Mouse (Mus musculus) embryonic facial prominence, embryonic 11.5 days (tissue): ENCODE measurements around the gene Nes. TPM values are rescaled to one million over a fixed set of nuclear protein-coding genes. Genes with fewer than 3 reads are reported as not detected.
A peak's percentile ranks its signal among the peaks of the same experiment; 100 is the strongest.

Experiments used
- ATAC-seq: fragments of 200-750 bp; cut with Nextera tagmentation; replicated peaks from 2 replicates; pipeline ENCODE4 v1.8.0; 2017; ENCODE audit warnings: low read depth; ENCODE audit not compliant: insufficient number of reproducible peaks, low FRiP score, low TSS enrichment
- DNase-seq: peaks from one replicate; pipeline ENCODE4 v3.0.0-alpha.2; 2015; ENCODE audit warnings: low spot score
- H3K27ac ChIP-seq: fragments of 300-500 bp; sonication (generic); replicated peaks from 2 replicates; pipeline ENCODE4 v1.5.1; 2014; ENCODE audit warnings: mild to moderate bottlenecking, low read depth, low read length, control low read depth
- H3K27me3 ChIP-seq: fragments of 300-500 bp; sonication (generic); 2 replicates; pipeline ENCODE4 v1.6.1; 2014; ENCODE audit warnings: mild to moderate bottlenecking, low read length, moderate library complexity, mixed read lengths; ENCODE audit not compliant: control insufficient read depth, insufficient read depth
- H3K36me3 ChIP-seq: fragments of 300-500 bp; sonication (generic); replicated peaks from 2 replicates; pipeline ENCODE4 v1.6.1; 2014; ENCODE audit warnings: low read depth, mild to moderate bottlenecking, low read length, moderate library complexity, mixed read lengths; ENCODE audit not compliant: control insufficient read depth, insufficient read depth
- H3K4me1 ChIP-seq: fragments of 300-500 bp; sonication (generic); 2 replicates; pipeline ENCODE4 v1.6.1; 2014; ENCODE audit warnings: low read length, mixed read lengths; ENCODE audit not compliant: control insufficient read depth, insufficient read depth
- H3K4me2 ChIP-seq: fragments of 300-500 bp; sonication (generic); 2 replicates; pipeline ENCODE4 v1.6.1; 2014; ENCODE audit warnings: low read depth, mild to moderate bottlenecking, control low read depth, low read length, moderate library complexity
- H3K4me3 ChIP-seq: fragments of 300-500 bp; sonication (generic); 2 replicates; pipeline ENCODE4 v1.5.1; 2014; ENCODE audit warnings: low read depth, low read length, control low read depth
- H3K9ac ChIP-seq: fragments of 300-500 bp; sonication (generic); replicated peaks from 2 replicates; pipeline ENCODE4 v1.6.1; 2014; ENCODE audit warnings: mild to moderate bottlenecking, control low read depth, low read length
- H3K9me3 ChIP-seq: fragments of 300-500 bp; sonication (generic); replicated peaks from 2 replicates; pipeline ENCODE4 v1.6.1; 2016; ENCODE audit warnings: mild to moderate bottlenecking, low read length, inconsistent platforms, mixed read lengths; ENCODE audit not compliant: control insufficient read depth
- WGBS: fragments of 180-500 bp; shearing (Covaris S2); extraction: QIAGEN DNeasy Blood & Tissue Kit; methylation state at CpG from one replicate; pipeline ENCODE4 v1.1.7; 2014; 5-methylcytosine and 5-hydroxymethylcytosine counted together
- polyA plus RNA-seq: library from polyadenylated mRNA; unstranded; fragments of >200 nt; fragmentation: Nextera tagmentation; extraction: Ambion mirVana; gene quantifications from 2 replicates; pipeline ENCODE4 v1.2.1, GENCODE M21; 2014

The Nes gene
- polyA plus RNA-seq, 1 experiment from 2014 or later, result 16.2 TPM

DNA sequence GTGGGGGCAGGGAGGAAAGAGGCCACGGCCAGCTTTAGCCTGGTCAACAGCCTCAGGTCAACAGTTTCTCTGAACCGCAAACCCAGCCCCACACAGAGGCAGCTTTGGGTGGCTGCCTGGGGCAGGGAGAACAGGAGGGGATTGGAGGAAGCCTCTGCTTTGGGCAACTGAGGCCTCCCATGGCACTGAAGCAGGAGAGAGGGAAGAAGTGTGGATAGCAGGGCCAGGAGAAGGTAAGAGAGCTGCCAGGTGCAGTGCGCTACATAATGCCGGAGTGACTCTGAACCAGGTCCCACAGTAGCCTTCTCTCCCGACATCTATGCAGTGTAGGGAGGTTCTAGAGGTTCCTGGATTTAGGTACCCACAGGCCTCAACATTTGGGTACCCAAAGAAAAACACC is 9.8 kb downstream of the Nes start:
- no peak for DNase-seq

DNA sequence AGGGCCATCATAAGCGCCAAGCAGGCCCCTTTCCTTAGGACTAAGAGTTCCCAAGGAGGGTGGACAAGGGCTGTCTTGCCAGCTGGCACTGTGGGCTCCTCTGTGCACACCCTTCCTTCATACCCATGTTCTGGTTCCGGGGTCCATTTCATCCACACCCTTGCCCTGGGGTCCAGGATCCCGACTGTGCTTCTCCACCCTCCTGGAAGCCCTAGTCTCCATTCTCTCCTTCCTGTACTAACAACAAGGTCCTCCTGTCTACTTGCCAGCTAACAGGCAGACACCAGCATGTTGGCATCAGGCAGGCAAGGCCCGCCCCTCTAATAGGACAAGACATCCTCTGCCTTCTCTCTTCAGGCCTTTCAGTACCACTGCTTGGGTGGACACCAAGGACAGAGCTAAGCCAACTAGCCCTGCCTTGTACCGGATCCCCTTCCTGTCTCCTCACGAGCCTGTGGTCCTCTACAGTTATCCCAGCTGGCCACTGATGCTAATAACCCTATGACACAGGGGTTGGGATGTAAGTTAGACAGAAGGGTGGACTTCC is 10.4 kb downstream of the Nes start:
- Histone ChIP-seq H3K4me1 (peaks cover 15% of the 10 kb centered on the region), H3K4me2 (no peak overlapping the region), H3K27me3 (no peaks in the 10 kb centered on the region), H3K36me3 (no peaks in the 10 kb centered on the region), H3K9me3 (no peaks in the 10 kb centered on the region), H3K27ac (no peak overlapping the region), H3K9ac (no peak overlapping the region), H3K4me3 (no peak overlapping the region)
- ATAC-seq, result no peak
- WGBS, result 80% methylated on average over 6 of the region's 6 CpGs
- no peak for DNase-seq

More for the DNA sequence above, 9.8 kb downstream of the Nes start:
- H3K4me3 ChIP-seq, result no peak overlapping the region
- ATAC-seq, result no peak
- H3K27me3 ChIP-seq, result no peaks in the 10 kb centered on the region
- no peak overlapping the region for H3K27ac ChIP-seq
- H3K9ac ChIP-seq, result no peak overlapping the region; the same call in 1 of the 2 replicates
- peaks cover 15% of the 10 kb centered on the region for H3K4me1 ChIP-seq
- no peak overlapping the region for H3K4me2 ChIP-seq
- 53% methylated on average over 5 of the region's 5 CpGs for WGBS
- no peaks in the 10 kb centered on the region for H3K36me3 ChIP-seq
- H3K9me3 ChIP-seq, result no peaks in the 10 kb centered on the region

DNA sequence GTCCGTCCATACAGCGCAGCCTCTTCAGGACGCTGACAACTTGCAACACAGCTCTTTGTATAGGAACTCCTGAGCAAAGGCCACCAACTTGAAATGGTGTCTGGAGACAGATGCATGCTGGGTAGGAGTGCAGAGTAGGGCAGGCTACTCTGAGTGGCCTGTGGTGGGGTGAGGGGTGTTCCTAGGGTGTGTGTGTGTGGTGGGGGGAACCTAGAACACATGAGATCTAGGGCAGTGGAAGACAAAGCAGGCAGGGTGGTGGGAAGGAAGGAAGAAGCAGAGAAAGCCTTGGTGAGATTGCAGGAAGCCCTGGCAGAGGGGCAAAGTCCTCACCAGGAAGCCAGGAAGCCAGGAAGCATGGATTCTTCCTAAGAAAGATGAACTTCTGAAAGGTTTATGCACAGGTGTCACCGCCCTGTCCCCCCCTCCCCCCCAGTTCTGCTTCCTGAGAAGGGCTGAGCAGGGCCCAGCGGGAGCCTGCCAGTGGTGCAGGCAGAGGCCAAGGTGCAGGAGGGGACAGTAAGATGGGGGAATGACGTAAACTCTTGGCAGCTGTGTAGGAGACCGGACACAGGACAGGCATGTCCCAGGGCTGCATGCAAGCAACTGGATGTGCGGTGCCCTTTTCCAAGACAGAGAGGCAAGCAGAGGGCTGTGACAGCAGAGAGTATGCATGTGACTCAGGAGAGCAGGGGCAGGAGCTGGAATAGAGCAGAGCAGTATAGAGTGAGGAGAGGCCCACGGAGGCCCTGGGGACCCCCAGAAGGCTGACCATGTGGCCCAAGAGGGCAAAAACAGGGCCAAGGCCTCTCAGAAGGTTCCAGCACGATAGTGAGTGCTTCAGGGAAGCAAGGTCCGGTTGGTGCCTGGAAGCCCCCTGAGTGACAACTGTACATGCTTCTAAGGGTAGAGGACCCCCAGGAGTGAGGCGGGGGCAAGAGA is 11.3 kb downstream of the Nes start:
- Histone ChIP-seq H3K9ac (peak overlapping the region; percentile 22; the same call in 1 of the 2 replicates), H3K4me2 (peak overlapping the region; percentile 2), H3K27ac (peak overlapping the region; percentile 60), H3K9me3 (no peaks in the 10 kb centered on the region), H3K36me3 (no peaks in the 10 kb centered on the region), H3K27me3 (no peaks in the 10 kb centered on the region), H3K4me3 (no peak overlapping the region), H3K4me1 (peaks cover 15% of the 10 kb centered on the region)
- 36% methylated on average over 12 of the region's 12 CpGs for WGBS
- no peak for ATAC-seq
- DNase-seq, result no peak

DNA sequence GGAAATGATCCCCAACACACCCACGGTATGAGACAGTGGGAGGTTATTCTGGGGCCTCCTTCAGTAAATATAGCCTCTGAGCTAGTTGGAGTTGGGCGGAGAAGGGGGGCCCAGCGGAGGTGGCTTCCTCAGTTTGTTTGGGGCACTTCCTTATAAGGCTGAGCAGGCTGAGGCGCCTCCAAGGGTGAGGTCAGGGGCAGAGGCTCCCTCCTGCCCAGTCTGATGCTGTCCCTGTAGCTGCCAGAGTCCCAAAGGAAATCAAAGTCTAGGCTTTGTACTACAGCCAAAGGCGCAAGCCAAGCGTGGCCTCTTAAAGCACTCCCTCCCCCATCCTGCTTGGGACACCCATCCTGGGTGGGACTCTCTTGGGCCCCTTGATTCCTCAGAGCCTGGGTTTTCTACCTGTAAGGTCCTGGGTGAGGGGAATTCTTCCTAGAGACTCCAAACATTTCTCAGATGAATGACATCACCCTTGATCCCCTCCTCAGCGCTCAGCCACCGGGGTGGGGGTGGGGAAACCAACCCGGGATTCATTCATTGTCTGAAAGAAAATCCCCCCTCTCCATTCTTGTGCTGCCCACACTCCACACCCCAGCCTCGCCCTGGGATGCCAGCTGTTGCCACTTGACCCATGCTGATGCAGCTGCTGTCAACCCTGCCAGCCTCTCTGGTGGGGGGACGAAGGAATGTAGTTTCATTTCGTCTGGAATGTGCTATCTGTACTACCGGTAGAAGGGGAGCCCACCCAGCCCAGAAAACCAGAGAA is 12.1 kb downstream of the Nes start:
- H3K9me3 ChIP-seq, result no peaks in the 10 kb centered on the region
- 5% methylated on average over 13 of the region's 13 CpGs for WGBS
- peak overlapping the region; percentile 22 for H3K9ac ChIP-seq
- no peak overlapping the region for H3K4me3 ChIP-seq
- no peaks in the 10 kb centered on the region for H3K27me3 ChIP-seq
- no peaks in the 10 kb centered on the region for H3K36me3 ChIP-seq
- H3K27ac ChIP-seq, result peak overlapping the region; percentile 60
- peak overlapping the region; percentile 2 for H3K4me2 ChIP-seq
- peak; percentile 7; the same call in 1 of the 2 replicates for ATAC-seq
- peaks cover 15% of the 10 kb centered on the region for H3K4me1 ChIP-seq
- DNase-seq, result peak; percentile 58

DNA sequence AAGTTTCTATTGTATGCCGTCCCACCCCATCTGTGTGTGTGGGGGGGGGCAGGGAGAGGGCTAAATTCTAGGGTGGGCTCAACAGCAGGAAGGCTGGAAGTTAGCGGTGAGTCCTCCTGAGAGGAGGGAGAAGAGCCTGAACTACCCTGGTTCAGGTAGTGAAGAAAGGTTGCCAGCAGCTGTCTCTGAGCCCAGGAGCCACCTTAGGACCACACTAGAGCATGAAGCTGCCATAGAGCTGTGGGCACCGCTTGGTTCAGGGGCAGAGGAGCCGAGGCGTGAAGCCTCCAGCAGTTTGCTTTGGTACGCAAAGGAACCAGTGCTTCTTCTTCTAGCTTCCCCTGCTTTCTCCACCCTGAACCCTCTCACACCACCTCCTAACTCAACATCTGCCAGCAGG is 12.7 kb downstream of the Nes start:
- DNase-seq, result no peak
- peaks cover 17% of the 10 kb centered on the region for H3K4me1 ChIP-seq

DNA sequence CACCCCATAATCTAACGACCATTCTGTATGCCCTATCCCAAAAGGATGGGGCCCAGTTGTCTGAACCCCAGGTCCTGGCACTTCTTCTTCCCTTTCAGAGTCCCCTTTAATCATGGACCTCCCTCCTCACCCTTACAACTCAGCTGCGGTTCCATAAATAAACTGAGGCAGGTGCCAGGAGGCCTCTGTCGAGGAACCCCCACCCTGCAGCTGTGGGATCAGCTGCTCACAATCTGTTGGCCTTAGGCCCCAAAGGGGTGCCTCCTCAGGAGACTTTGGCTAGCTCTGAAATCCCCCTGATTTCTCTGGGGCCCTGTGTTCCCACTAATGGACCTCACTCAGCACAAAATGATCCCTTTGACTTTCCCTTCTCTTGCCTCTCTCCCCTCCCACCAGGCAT is 13.2 kb downstream of the Nes start:
- Histone ChIP-seq H3K4me1 (peaks cover 17% of the 10 kb centered on the region), H3K4me3 (no peak overlapping the region), H3K9ac (no peak overlapping the region), H3K36me3 (no peaks in the 10 kb centered on the region), H3K9me3 (no peaks in the 10 kb centered on the region), H3K27me3 (peaks cover 1% of the 10 kb centered on the region; the same call in 1 of the 2 replicates), H3K27ac (no peak overlapping the region), H3K4me2 (no peak overlapping the region)
- 50% methylated on average over 3 of the region's 3 CpGs for WGBS
- ATAC-seq (no peak), DNase-seq (no peak)

More for the DNA sequence above, 12.7 kb downstream of the Nes start:
- Histone ChIP-seq H3K9ac (peak overlapping the region; percentile 22), H3K27me3 (no peaks in the 10 kb centered on the region; the same call in 1 of the 2 replicates), H3K36me3 (no peaks in the 10 kb centered on the region), H3K4me2 (peak overlapping the region; percentile 2; the same call in 1 of the 2 replicates), H3K27ac (peak overlapping the region; percentile 60), H3K4me3 (no peak overlapping the region), H3K9me3 (no peaks in the 10 kb centered on the region)
- ATAC-seq, result no peak
- WGBS, result 45% methylated on average over 6 of the region's 6 CpGs

DNA sequence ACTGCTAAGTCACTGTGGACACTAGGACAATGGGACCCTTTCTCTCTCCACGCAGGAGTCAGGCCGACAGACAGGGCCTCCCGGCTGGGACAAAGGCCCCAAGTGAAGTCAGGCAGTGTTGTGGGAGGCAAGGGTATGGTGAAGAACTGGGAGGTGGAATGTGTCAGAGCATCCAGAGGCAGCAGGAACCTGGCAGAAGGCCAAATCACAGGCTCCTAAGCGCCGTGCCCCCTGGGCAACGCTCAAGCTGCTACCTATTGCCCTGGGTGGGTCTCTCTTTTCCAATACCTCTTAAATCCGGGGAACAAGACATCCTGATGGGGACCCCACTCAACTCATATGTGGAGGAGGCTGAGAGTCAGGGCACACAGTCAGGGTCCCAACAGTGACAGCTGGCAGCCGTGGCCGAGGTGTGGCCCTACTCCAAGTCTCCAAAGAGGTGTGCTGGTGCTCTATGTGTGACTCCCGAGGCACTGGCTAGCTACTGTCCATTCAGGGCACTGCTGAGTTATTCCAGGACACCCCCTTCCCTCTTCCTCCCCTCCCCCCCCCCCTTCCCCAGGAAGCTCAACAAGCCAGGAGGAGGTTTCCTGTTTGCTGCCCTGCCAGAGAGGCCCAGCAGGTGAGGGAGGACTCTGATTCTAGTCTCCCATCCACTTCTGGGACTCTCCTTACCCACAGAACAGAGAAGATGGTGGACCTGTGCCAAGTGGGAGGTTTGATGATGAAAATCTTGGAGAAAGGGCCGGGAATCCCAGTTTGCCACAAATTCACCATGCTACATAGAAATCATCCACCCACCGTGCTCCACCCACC is 14.8 kb downstream of the Nes start:
- peaks cover 17% of the 10 kb centered on the region for H3K4me1 ChIP-seq
- H3K4me2 ChIP-seq, result no peak overlapping the region
- H3K4me3 ChIP-seq, result no peak overlapping the region
- H3K27me3 ChIP-seq, result peaks cover 9% of the 10 kb centered on the region
- no peak overlapping the region for H3K9ac ChIP-seq
- no peaks in the 10 kb centered on the region for H3K36me3 ChIP-seq
- no peak for DNase-seq
- WGBS, result 45% methylated on average over 12 of the region's 12 CpGs
- H3K27ac ChIP-seq, result no peak overlapping the region
- no peaks in the 10 kb centered on the region for H3K9me3 ChIP-seq
- ATAC-seq, result no peak
